ENCODE assay signal across 10 mouse cellular contexts in genomic region chr11:8957023-8957422, GRCm38 (mm10). TPM values are rescaled to one million over a fixed set of nuclear protein-coding genes. Genes with fewer than 3 reads are reported as not detected.
DNase-seq lines count a peak whose midpoint lies in the region; TF ChIP-seq lines count a peak whose summit lies in the region.
"Had no signal": no experiment of that assay in that cellular context is flagged by ENCODE, and none has a peak within 500 bp of the region (broad histone marks: within the 10 kb centered on the region; RNA-seq: fewer than 3 reads in every experiment).

No protein-coding gene starts in this region.

- no peaks in the 10 kb centered on the region for H3K27me3 ChIP-seq in ES-Bruce4 (ENCODE audit: control insufficient read depth, insufficient read depth, low read length, poor library complexity, severe bottlenecking)

- H3K36me3 ChIP-seq in ES-Bruce4 (ENCODE audit: control insufficient read depth, insufficient read depth, low read length, poor library complexity, severe bottlenecking): no peaks in the 10 kb centered on the region

- no peak overlapping the region for H3K27ac ChIP-seq in layer of hippocampus, adult 2 months
- no peak overlapping the region for H3K27ac ChIP-seq in ES-Bruce4 (ENCODE audit: insufficient read depth, low read length)
- H3K27ac ChIP-seq: macrophage had no signal

- H3K9me3 ChIP-seq in ES-Bruce4 (replicated peaks; ENCODE audit: control insufficient read depth, insufficient read depth, low read length, poor library complexity, severe bottlenecking): no peaks in the 10 kb centered on the region

- H3K4me1 ChIP-seq in ES-Bruce4 (ENCODE audit: control insufficient read depth, insufficient read depth, low read length): no peaks in the 10 kb centered on the region

- H3K4me3 ChIP-seq in layer of hippocampus, adult 2 months: no peak overlapping the region
- H3K4me3 ChIP-seq in ES-Bruce4 (ENCODE audit: low read depth, low read length): no peak overlapping the region

- H3K9ac ChIP-seq in ES-Bruce4 (ENCODE audit: low read depth, poor library complexity, severe bottlenecking): no peak overlapping the region

- TF ChIP-seq CTCF in layer of hippocampus, adult 2 months (conservative IDR thresholded peaks at IDR 0.05): peak; percentile 73
- peak; percentile 96 for TF ChIP-seq CTCF in ES-Bruce4 (IDR thresholded peaks at IDR 0.05; ENCODE audit: low read depth, low read length)

- TF ChIP-seq EP300 in ES-Bruce4 (IDR thresholded peaks at IDR 0.05; ENCODE audit: insufficient read depth, low read depth, low read length): no peak

- no peak for TF ChIP-seq POLR2A in ES-Bruce4 (IDR thresholded peaks at IDR 0.05; ENCODE audit: insufficient read depth, low read length)

- peak; percentile 11 for DNase-seq in adrenal gland, postnatal 10 days
- no peak for DNase-seq in adrenal gland, adult 18-20 months (ENCODE audit: low spot score in 2 of 2)
- no peak for DNase-seq in layer of hippocampus, adult 2 months (ENCODE audit: low spot score in 2 of 2)
- no peak for DNase-seq in layer of hippocampus, postnatal 10 days (ENCODE audit: low spot score in 2 of 2)
- peak; percentile 21 for DNase-seq in induced T-regulatory cell, adult 2 months (ENCODE audit: low read depth)
- no peak for DNase-seq in natural killer cell, adult 2 months (ENCODE audit: low spot score in 2 of 2)
- DNase-seq in lung, postnatal 36 days: no peak

RNA-seq across cellular contexts. Expression of gene Pkd1l1, which starts 16.0 kb away (rescaled TPM):
- total RNA-seq in adrenal gland, postnatal 10 days (2021): under 1 TPM; 0.09 to 0.15 TPM
- total RNA-seq in adrenal gland, adult 18-20 months (2021): under 1 TPM in 1 of 2 experiments, not detected in 1; 0.13 TPM
- under 1 TPM in 1 of 2 experiments, not detected in 1; 0.05 TPM for total RNA-seq in layer of hippocampus, adult 2 months (2021)
- total RNA-seq in layer of hippocampus, postnatal 10 days (2021): under 1 TPM; 0.05 to 0.16 TPM
- polyA plus RNA-seq in ES-Bruce4 (2011; ENCODE audit: insufficient read depth, insufficient read length, low read depth, missing spikeins): 0.64 and 0.82 TPM in 2 replicates
- total RNA-seq: neutrophil, adult 5-6 weeks had no signal
- polyA plus RNA-seq: macrophage had no signal

RNA-seq across cellular contexts. Expression of gene Hus1, which starts 54.0 kb away (rescaled TPM):
- 10 to 100 TPM in 1 of 2 experiments, 1 to 10 TPM in 1; 8.7 to 11.0 TPM for total RNA-seq in adrenal gland, postnatal 10 days (2021)
- 1 to 10 TPM; 7.3 to 7.4 TPM for total RNA-seq in adrenal gland, adult 18-20 months (2021)
- total RNA-seq in layer of hippocampus, adult 2 months (2021): 10 to 100 TPM; 14.1 to 15.3 TPM
- total RNA-seq in layer of hippocampus, postnatal 10 days (2021): 10 to 100 TPM; 12.4 to 13.2 TPM
- polyA plus RNA-seq in ES-Bruce4 (2011; ENCODE audit: insufficient read depth, insufficient read length, low read depth, missing spikeins): 30.6 and 33.7 TPM in 2 replicates

Comparison
In these comparisons a context has a peak if more than half of its experiments do, and no peak if none do; other contexts are left out.
1. DNase-seq: peak in adrenal gland, postnatal 10 days (single experiment) and induced T-regulatory cell, adult 2 months (single experiment); none in adrenal gland, adult 18-20 months (0 of 2), layer of hippocampus, adult 2 months (0 of 2), layer of hippocampus, postnatal 10 days (0 of 2), natural killer cell, adult 2 months (0 of 2) and lung, postnatal 36 days (single experiment).